Mouse (Mus musculus) frontal cortex, postnatal 36 days (tissue): ENCODE results near the gene P2rx4.
A peak's percentile ranks its signal among the peaks of the same experiment; 100 is the strongest.

Experiments
- DNase-seq, 2 experiments: peaks; one replicate each; pipeline ENCODE4 v3.0.0; 2022; ENCODE audit warnings: low spot score in 2 of 2

P2rx4 gene

DNA sequence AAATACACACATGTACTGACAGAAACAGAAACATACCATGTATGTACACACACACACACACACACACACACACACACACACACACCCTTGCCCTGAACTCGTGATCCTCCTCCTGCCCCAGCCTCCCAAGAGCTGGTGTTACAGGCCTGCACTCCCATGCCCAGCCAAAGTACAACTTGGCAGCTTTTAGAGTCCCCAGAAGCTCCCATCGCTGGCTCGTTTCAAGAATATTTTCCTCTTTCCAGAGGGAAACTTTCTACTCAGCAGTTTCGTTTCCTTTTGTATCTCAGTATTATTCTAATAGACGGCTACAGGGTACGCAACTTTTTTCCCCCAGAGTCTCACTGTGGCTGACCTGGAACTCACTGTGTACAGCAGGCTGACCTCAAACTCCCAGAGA is 5.2 kb upstream of the P2rx4 start:
- no peak for DNase-seq

DNA sequence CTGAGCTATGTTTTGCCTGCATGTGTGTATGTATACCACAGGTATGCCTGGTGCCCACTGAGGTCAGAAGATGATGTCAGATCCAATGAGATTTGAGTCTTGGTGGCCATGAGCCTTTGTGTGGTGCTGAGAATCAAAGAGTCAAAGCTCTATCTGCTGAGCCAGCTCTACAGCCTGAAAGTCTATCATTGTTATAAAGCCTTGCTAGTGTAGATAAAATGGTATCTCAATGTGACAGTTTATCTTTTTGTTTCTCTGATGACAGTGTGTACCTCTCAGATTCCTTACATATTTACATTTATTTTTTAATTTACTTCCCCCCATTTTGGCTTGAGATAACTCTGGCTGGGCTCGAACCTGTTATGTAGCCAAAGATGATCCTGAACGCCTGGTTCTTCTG is 3.8 kb upstream of the P2rx4 start:
- DNase-seq, result no peak

GRCm38 (mm10) chr5:122704571-122704970 is 2.8 kb upstream of the P2rx4 start:
- no peak for DNase-seq

DNA sequence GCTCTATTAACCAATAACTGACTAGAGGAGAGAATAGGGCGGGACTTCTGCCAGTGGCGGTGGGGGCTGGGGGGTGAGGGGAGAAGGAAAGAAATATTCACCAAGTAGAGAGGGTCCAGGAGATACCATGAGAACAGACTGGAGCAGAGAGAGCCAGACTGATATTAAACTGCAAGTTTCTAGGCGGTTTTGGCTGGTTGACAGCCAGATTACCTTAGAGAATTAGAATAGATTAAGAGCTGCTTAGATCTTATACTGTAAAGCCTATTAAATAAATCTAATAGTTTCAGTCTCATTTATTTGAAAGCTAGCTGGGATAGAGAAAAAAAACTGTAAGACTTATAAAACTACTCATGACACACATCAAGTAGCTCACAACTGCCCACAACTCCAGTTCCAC is 2.2 kb upstream of the P2rx4 start:
- no peak for DNase-seq

- DNase-seq, result no peak
These were observed 448 bp upstream of the P2rx4 start for GRCm38 (mm10) chr5:122706917-122707275.

DNA sequence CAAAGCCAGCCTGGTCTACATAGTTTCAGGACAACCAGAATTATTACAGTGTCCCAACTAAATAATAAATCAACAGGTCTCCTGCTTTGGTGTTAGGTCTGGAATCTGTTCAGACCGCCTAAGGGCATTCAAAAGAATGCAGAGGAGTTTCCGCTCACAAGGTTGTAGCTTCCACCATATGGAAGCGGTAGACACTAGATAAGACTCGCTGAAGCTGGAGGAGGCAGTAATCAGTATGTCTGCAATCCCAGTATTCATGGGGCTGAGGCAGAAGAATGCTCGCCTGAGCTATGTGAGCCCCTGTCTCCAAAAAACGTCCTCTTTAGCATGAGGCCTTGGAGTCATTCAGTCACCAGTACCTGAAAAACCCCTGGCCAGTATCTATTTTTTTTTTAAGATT is 1.5 kb downstream of the P2rx4 start:
- no peak for DNase-seq

- DNase-seq, result no peak
These were observed 8.4 kb downstream of the P2rx4 start for GRCm38 (mm10) chr5:122715723-122716122.

- no peak for DNase-seq
These were observed 9.4 kb downstream of the P2rx4 start for GRCm38 (mm10) chr5:122716793-122717192.

GRCm38 (mm10) chr5:122718400-122718799 is 11.1 kb downstream of the P2rx4 start:
- no peak for DNase-seq

- DNase-seq, result no peak
These were observed 11.8 kb downstream of the P2rx4 start for GRCm38 (mm10) chr5:122719168-122719567.

DNA sequence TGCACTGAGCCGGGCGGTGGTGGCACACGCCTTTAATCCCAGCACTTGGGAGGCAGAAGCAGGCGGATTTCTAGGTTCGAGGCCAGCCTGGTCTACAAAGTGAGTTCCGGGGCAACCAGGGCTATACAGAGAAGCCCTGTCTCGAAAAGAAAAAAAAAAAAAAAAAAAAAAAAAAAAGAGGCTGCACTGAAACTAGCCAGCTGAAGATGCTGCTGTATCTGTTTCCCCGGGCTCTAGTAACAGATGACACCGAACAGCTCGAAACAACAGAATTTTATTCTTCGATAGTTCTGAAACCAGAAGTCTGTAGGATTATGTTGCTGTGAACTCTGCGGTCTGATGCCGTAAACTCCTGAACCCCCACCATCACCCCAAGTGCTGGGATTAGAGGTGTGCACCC is 18.1 kb downstream of the P2rx4 start:
- DNase-seq, result no peak

- peak; percentile 72 to 87 for DNase-seq
These were observed 18.7 kb downstream of the P2rx4 start for GRCm38 (mm10) chr5:122726068-122726467.

DNA sequence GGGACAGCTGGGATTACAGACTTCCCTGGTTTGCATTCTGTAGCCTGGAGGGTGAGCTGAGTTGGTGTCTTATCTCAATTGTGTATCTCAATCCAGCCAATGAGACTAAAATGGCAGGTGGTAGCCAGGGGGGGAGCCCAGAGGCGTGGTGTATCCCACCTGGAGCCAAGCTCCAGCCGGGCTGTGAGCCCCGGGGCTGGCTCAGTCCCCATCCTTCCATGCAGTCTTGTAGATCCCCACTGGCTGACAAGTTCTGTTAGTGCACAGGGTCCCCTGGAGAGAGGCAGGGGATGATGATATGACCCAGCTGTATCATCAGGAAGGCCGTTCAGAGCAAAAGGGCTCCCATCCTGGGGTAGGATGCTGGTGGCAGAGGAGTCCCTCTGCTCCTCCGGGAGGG is 19.3 kb downstream of the P2rx4 start:
- no peak for DNase-seq

- no peak for DNase-seq
These were observed 19.8 kb downstream of the P2rx4 start for GRCm38 (mm10) chr5:122727096-122727495.

DNA sequence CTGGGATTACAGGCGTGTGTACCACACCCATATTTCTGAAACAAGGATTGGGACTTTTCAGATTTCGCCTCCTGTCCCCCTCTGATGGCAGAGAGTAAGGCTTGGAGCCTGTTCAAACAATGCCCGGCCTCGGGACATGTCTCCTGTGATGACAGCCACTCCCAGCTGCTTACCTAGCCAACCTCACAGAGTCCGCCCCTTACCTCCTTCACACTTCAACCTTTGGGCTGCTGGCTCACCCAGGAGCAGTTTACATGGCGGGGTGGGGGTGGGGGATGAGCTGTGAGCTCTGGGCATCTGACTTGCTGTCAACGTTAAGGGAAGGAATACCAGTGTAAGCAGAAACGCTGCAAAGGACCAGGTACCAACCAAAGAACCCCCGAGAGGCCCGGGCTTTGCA is 23.4 kb downstream of the P2rx4 start:
- DNase-seq, result no peak

DNA sequence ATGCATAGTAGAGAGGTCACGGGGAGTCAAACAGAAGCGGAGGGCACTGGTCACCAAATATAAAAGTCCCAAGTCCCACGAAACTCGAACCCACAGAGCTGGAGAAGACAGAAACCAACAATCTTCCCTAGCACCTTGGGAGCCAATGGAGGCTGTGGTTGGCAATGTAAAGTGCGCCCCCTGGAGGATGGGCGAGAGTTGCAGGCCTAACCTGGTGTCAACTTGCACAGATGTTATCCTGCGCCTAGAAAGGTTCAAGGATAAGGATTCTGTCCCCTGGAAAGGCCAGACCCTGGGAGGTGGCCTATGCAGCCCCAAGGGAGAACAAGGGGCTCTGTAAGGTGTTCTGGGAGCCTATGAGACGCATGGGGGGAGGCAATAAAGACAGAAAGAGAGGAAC is 24.0 kb downstream of the P2rx4 start:
- peak; percentile 49 to 72 for DNase-seq

DNA sequence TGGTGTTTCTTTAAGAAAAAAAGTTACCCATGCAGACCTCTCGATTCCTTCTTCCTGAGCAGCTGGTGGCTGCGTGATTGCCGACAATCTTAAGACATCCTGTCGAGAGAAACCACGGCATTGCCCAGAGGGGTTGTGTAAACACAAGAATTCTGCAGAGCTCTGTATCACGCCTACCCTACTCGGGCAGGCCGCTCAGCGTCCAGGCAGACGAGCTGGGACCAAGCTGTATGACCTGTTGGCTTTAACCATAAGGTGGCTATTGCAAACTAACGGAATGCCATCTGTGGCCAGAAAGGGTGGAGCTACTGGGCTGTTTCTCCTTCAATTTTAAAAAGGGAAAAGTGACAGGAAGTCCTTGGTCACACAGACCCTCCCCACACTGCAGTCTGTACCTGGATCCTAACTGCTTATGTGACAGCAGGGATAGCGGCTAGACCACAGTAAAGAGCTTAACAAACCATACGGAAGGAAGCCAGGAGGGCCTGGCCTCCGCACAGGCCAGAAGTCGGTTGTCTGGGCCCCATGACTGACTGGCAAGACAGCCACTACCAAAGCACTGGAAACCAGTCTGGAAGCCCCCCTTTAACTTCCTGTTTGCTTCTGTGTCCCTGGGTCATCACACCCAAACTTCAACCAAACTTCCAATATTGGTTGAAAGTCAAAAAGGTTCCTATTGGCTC is 24.8 kb downstream of the P2rx4 start:
- DNase-seq, result no peak

- DNase-seq, result no peak
These were observed 26.5 kb downstream of the P2rx4 start for GRCm38 (mm10) chr5:122733881-122734280.

- no peak for DNase-seq
These were observed 28.5 kb downstream of the P2rx4 start for GRCm38 (mm10) chr5:122735853-122736252.

- no peak for DNase-seq
These were observed 29.4 kb downstream of the P2rx4 start for GRCm38 (mm10) chr5:122736761-122737160.

DNA sequence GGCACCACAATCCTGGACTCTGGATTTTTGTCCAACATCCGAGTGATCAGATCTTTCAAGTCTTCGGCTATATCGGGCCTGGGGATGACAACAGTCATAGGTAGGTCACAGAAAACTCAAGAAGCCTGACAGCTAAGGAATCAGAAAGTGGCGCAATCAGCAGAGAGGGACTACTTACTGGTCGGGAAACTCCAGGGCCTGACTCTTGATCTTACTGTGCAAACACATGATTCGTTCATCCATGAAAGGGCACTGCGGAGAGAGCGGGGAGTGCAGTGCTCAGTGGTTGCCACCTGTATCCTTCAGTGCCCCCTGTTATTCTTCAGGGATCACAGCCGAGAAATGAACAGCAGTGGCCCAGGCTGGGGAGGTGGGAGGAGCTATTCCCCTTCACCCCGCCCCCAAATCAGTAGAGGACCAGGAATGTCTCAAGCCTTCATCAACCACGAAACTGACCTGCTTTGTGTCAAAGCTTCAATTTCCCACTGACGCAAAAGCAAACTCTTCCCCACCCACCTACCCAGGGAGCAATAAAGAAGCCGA is 36.6 kb downstream of the P2rx4 start:
- DNase-seq, result no peak

GRCm38 (mm10) chr5:122747950-122748349 is 40.6 kb downstream of the P2rx4 start:
- DNase-seq, result no peak

- DNase-seq, result no peak
These were observed 47.1 kb downstream of the P2rx4 start for GRCm38 (mm10) chr5:122754477-122754876.

GRCm38 (mm10) chr5:122755620-122756019 is 48.3 kb downstream of the P2rx4 start:
- no peak for DNase-seq
